Mouse (Mus musculus): Measurements from ENCODE around the gene Hexdc.
A peak's percentile ranks its signal among the peaks of the same experiment; 100 is the strongest.

The Hexdc gene

DNA sequence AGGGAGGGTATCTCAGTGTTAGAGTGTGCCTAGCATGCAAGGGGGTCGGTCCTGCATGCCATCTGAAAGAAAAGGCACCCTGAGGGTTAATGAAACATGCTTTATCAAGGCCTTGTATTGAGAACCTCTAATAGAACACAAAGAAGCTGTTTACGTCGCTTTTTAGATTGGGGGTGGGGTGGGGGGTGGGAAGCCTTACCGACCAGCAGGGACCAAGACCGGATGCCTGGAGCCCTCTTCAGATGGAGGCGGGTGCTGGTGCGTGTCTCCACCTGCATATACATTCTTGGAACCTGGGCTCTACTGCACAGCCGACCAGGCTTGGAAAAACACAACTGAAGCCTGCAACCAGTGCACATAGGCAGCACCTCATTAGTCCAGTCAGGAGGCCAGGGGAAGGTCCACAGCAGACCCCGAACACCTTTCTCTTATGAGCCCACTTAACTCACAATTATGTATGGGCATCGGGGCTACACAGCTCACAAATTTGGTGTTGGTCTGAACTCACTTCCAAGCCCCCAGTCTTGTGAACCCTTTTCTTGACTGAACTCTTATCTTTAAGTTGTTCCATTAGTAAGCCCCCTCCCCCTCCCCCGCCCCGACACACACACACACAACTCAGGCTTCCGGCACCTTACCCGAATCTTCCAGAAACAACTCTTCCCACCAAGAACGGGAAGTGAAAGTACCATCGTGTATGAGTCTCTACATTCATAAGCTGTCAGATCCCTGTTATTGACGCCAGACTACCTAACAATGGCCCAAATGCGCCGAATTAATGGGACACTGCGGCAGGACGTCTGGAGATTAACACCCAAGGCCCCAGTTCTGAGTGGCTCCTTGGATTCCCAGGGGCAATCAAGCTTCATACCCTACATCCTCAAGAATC is 24.1 kb downstream of the Hexdc start:
- DNase-seq (ENCODE audit: extremely low spot score, low spot score) = peak; percentile 20

- peak; percentile 74 for DNase-seq (ENCODE audit: extremely low spot score, low spot score)
Measured at GRCm38 (mm10) chr11:121229018-121229439, 24.8 kb downstream of the Hexdc start, which contains the start of gene Cybc1. TSS of gene Cybc1 (minus strand) at chr11:121229322.

DNA sequence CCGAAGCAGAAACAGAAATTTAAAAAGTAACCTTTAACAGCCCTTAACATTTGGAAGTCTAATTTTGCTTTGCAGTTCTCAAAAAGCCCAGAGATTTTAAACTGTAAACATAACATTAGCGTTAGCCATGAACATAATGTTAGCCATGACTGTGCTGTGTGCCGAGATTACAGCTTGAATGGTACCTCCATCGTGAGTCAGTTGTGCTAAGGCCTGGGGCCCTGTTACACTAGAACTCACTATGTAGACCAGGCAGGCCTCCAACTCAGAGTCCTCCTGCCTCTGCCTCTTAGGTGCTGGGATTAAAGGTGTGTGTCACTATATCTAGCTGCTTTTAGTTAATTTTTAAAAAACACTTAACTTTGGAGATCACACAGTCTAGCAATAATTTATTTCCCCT is 27.0 kb downstream of the Hexdc start:
- DNase-seq (ENCODE audit: extremely low spot score, low spot score) = no peak

GRCm38 (mm10) chr11:121231628-121232291 is 27.5 kb downstream of the Hexdc start:
- DNase-seq (ENCODE audit: extremely low spot score, low spot score) = no peak

- no peak for DNase-seq (ENCODE audit: extremely low spot score, low spot score)
Measured at GRCm38 (mm10) chr11:121232706-121233105, 28.5 kb downstream of the Hexdc start.

GRCm38 (mm10) chr11:121235475-121236238 is 31.4 kb downstream of the Hexdc start:
- peak; percentile 33 for DNase-seq (ENCODE audit: extremely low spot score, low spot score)

DNA sequence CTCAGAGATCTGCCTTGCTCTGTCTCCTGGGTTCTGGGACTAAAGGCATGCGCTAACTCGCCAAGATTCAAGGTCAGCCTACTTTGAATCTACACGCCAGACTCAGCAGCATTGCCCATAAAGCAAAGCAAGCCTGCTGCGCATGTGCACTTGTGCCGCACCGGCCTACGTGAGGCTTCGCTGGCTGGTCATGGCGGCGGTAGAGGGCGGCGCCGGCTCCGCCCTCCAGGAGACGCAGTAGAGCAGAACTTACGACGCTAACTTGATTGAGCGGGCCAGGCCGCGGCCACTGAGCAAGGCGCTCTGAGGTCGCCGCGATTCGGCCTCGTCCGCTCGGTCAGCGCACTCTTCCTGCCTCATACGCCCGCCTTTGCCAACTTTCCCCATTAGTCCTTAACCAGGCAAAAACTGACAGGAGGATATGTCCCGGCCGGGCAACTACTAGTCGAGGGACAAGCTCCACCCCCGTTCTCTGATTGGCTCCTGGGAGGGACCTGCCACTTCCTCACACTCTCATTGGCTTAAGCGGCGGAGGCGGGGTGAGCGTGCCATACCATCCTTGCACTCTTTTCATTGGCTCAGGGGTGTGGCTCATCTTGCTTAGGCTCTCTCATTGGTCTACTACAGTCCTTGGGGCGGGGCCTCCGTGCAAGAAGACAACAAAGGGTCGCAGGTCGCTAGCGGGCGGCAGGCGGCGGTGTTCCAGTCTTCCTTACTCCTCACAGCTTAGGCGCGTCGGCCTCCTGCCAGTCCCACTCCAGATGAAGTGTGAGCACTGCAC is 32.5 kb downstream of the Hexdc start, which contains the start of gene Narf:
Gene Narf, plus strand, starts transcription at position 690 of the 781 bp plus-strand sequence.
- peak; percentile 99 for DNase-seq (ENCODE audit: extremely low spot score, low spot score)

DNA sequence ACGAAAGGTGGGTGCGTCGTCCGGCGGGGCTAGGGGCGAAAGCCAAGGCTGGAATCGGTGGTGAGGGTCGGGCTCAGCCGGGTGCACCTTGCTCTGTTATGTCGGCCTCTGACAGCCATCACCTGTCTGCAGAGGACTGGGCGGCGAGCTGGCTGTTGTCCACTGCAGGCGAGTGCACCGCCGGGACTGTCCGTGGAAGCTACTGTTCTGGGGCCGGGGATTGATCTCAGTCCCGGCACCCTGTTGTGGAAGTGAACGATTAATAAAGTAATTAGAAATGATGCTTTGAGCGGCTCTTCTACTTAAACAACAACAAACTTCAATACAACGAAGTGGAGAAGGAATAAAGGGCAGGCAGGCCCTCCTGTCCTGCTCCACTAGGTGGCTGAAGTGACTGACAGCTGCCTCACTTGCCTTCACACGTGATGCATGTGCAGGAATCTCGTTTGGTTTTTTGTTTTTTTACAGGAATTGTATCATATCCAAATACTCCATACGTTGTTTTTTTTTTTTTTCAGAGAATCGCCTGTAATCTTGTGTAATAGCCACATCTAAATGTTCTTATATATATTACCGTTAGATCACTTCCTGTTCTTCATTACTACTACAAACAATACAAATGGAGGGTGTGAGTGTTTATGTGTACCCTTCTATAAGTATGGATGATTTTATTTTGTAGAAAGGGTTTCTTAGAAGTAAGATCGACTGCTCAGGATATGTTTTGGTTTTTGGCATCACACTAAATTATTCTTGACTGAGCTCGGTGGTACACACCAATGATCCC is 33.3 kb downstream of the Hexdc start:
- no peak for DNase-seq (ENCODE audit: extremely low spot score, low spot score)

GRCm38 (mm10) chr11:121239669-121240068 is 35.4 kb downstream of the Hexdc start:
- no peak for DNase-seq (ENCODE audit: extremely low spot score, low spot score)

- DNase-seq (ENCODE audit: extremely low spot score, low spot score) = no peak
Measured at GRCm38 (mm10) chr11:121250196-121250595, 46.0 kb downstream of the Hexdc start.

GRCm38 (mm10) chr11:121259160-121260100 is 55.2 kb downstream of the Hexdc start, which contains the start of gene Foxk2:
TSS of gene Foxk2 (plus strand) at chr11:121259990.
- DNase-seq (ENCODE audit: extremely low spot score, low spot score) = peak; percentile 86

GRCm38 (mm10) chr11:121260211-121260906 is 56.1 kb downstream of the Hexdc start:
- DNase-seq (ENCODE audit: extremely low spot score, low spot score) = peak; percentile 52

DNA sequence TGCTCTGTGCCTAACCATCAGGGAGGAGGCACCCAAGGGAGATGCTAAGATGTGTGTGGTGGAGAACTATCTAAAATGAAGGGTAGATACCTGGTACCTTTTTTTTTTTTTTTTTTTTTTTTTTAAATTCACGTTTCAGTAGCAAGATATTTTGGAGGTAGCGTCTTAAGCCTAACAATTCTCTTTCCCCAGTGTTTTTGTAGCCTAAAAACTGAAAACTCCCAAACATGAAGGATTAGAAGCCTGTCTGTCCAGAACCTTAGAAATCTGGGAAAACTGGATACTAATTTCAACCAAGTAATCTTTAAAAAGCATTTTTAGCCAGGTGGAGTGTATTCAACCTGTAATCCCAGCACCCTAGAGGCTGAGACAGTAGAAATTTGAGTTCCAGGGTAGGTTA is 56.8 kb downstream of the Hexdc start:
- no peak for DNase-seq (ENCODE audit: extremely low spot score, low spot score)
